Mouse (Mus musculus): ENCODE results near the gene Clec2g.

DNA sequence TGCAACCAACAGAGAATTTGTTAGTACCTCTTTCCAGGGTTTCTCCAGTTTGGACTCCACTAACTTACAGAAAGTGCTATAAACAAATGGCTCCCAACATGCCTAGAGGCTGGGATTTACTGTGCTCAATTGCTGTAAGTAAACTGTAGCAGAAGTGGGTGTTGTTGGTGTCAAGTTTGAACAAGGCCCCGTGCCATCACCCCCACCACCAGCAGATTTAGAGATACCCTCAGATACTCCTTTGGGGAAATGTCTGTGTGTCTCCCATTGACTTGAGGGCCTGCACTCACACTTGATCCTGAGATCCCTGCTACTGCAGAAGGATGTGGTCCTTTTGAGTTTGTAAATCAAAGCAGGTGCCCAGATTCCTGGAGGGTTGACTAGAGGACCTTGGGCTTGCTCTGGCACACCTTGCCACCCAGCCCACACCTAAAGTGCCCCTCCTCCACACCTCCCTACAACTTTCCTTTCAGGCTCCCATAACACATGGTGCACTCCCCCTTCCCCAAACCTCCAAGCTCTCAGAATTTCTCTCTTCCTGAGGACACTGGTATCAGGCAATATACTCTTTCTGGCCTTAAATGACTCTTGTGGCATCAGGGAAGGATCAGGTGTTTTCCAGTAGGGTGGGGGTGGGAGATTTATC, 37.3 kb downstream of the Clec2g start:
- TF ChIP-seq CTCF (IDR thresholded peaks at IDR 0.05; ENCODE audit: low read depth, low read length) = no peak
- TF ChIP-seq POLR2A (IDR thresholded peaks at IDR 0.05; ENCODE audit: borderline replicate concordance, low read depth, low read length) = no peak

Measured in bone marrow macrophage, adult 2 months (primary cell).